Mouse (Mus musculus): ENCODE data around the gene Lrrc39.

Gene Lrrc39

DNA sequence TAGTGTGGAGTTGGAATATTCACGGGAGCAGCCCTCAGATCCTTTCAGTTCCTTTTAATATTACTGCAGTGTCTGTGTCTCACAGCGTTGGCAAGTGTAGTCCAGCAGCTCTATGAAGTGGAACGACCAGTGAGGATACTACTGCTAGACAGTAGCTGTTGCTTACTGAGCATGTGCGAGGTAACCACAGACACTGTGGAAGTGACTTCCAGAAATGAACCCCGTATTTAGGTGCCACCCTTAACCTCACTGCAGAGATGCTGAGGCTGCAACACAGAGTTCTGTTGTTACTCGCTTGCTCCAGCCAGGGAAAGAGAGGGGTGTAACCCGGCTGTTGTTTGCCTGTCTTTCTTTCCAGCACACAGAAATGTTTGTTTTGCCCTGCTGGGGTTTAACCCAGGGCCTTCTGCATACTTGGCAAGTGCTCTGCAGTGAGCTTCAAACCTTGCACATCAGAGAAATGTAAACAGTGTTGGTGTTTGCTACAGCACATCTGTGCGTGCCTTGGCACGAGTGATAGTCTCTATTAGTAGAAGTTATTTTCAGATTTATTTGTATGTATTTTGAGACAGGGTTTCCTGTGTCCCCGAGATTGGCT is 51.6 kb downstream of the Lrrc39 start, which contains the start of gene Trmt13:
Gene Trmt13, minus strand, starts transcription at position 293 of the 598 bp plus-strand sequence.
- DNase-seq, result no peak

DNA sequence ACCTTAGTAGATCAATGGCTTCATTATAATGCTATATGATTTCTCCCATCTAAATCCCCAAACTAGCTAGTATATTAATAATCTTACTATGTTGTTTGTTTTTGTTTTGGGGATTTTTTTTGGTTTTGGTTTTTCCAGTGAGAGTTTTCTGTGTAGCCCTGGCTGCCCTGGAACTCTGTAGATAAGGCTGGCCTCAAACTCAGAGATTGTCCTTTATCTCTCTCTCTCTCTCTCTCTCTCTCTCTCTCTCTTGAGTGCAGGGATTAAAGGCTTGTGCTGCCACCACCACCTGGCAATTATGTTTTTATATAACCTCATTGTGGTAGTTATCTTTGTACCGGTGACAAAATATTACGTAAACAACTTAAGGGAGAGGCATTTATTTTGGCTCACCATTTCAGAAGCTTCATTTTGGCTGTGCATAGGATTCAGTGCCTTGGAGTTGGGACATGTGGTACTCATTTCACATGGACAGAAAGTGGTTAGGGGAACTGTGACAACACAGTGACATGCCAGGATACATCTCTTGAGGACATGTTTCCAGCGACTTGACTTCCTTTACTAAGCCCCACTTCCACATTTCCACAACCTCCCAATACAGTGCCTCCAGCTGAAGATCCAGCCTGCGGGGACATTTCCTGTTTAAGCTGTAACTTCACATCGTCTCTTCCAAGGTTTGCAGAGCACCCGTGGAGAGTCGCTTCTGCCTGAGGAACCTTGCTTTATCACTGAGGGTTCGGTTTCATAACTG is 52.7 kb downstream of the Lrrc39 start:
- no peak for DNase-seq

DNA sequence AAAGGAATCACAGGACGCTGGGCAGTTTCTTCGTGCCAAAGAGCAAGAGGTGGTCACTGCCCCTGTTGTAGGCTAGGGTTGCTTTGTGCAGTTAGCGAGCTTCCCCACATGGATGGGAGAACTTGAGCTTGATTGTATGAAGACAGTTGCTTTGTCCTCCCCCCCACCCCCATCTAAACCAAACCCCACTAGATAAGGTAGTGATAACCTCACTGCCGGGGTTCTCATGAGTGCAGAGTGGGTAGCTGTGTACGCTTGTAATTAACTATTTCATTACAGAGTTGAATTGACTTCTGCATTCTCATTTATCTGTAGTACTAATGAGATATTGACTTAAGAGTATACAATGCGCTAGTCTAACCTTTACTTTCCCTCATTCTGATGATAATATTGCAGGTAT is 56.1 kb downstream of the Lrrc39 start:
- DNase-seq, result no peak

DNA sequence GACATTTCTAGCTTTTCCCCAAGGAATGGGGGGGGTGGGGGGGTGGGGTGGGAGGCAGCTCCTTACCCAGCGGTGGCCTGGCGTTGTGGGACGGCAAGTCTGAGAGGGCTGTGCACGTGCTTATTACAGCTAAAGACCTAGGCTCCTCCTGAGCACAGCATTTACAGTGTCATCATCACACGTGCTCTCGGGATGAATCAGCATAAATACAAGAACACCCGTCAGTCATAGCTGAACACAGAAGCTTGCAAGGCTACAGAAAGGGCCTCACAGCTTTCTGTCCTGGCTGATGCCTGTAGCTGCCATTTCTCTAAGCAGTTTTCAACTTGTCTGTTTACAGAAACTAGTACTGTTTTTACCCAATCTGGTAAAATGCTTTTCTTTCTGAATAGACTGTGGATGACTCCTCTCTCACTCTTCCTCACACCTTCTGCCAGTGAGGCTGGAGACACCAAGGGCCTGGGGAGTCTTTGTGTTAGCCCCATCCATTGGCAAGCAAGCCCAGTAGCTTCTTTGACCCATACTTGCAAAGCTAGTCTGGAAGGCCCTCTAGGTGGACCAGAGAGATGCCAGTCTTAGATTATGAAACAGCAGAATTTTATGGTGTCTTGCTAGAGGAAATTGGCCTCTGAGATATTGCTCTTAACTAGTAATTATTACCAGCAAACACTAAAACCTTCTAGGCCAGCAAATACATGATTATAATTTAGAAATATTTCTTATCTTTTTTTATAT is 58.0 kb downstream of the Lrrc39 start:
- no peak for DNase-seq

DNA sequence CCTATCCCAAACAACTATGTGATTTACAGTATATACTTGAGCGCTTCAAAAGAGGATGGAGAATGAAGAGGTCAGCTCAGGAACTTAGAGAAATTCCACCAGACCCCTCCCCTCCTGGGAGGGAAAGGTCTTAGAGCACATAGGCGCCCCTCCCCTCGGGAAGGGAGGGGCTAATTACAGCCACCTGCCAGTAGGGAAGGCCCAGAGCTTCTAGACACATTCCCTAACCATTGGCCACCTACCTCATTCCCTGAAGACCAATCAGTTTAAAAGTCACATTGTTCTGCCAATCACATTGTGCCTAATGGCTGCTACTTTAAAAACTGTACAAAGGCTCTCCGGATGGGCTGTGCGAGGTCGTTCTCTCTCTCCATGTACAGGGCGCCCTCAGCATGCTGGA is 59.9 kb downstream of the Lrrc39 start:
- DNase-seq, result no peak

- DNase-seq, result no peak
Measured at GRCm38 (mm10) chr3:116631459-116631858, 68.7 kb downstream of the Lrrc39 start.
